Mouse (Mus musculus): ENCODE data around the gene Mafb.

The Mafb gene

DNA sequence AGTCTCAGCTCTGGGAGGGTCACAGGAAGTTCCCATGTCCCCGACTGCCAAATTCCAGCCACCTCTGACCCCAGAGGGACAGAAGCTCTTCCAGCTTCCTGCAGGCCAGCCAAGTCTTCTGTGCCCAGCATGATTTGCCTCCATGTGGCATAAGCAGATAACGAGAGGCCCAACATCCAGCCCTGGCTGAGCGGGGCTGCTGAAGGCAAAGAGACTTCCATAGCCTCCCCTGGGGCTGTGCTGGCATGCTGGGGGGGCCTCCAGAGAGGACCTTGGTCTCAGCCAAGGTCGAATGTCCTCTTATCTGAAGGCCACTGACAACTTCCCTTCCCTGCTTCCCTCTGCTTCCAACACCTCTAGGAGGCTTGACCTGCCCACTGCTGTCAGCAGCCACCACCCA is 39.7 kb downstream of the Mafb start:
- DNase-seq (ENCODE audit: low spot score in 2 of 2) = no peak

DNA sequence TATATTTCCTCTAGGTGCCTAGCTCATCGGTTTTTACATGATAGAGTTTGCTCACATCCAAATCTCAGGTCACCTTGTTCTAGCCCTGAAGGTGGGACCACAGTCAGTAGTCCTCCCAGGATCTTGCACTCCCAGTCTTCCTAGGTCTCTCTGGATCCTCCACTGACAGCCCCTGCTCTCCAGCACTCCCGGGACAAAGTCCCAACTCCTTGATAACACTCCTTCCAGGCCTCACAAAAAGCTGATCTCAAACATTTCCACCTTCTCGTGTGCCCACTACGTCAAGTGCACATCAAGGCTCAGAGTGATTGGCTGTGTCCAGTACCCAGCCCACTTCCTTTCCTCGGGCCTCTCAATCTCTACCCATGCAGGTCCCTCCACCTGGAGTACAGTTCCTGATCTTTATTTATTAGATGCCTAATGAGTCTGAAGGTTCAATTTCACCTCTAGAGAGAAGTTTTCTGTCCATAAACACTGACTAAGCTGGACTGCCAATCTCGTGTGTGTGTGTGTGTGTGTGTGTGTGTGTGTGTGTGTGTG is 41.7 kb downstream of the Mafb start:
- no peak for DNase-seq (ENCODE audit: low spot score in 2 of 2)

- no peak for DNase-seq (ENCODE audit: low spot score in 2 of 2)
These were observed 45.0 kb downstream of the Mafb start for GRCm38 (mm10) chr2:160321829-160322228.

DNA sequence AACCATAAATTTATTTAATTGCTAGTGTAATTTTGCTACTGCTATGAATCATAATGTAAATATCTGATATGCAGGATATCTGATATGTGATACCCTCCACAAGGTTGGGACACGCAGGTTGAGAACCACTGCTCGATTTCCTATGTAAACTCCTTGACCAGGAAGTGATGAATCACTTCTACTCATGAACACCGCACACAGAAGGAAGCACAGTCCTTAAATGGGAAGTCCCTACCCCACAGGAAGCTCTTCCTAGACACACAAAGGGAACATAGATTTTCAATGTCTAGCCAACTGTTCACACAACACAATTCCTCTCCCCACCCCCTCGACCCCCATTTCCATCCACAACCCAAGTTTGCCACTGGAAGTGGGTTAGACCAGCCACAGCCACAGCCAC is 48.6 kb downstream of the Mafb start:
- DNase-seq (ENCODE audit: low spot score in 2 of 2) = no peak

All from left cerebral cortex, adult 9 months (tissue).